Mouse (Mus musculus) skeletal muscle tissue, adult 2 months (tissue): ENCODE data around the gene Lrsam1.
A peak's percentile ranks its signal among the peaks of the same experiment; 100 is the strongest.

ENCODE experiments used
- DNase-seq: peaks from one replicate; pipeline ENCODE4 v3.0.0-alpha.2; 2012; ENCODE audit warnings: low read depth, low spot score

The Lrsam1 gene

DNA sequence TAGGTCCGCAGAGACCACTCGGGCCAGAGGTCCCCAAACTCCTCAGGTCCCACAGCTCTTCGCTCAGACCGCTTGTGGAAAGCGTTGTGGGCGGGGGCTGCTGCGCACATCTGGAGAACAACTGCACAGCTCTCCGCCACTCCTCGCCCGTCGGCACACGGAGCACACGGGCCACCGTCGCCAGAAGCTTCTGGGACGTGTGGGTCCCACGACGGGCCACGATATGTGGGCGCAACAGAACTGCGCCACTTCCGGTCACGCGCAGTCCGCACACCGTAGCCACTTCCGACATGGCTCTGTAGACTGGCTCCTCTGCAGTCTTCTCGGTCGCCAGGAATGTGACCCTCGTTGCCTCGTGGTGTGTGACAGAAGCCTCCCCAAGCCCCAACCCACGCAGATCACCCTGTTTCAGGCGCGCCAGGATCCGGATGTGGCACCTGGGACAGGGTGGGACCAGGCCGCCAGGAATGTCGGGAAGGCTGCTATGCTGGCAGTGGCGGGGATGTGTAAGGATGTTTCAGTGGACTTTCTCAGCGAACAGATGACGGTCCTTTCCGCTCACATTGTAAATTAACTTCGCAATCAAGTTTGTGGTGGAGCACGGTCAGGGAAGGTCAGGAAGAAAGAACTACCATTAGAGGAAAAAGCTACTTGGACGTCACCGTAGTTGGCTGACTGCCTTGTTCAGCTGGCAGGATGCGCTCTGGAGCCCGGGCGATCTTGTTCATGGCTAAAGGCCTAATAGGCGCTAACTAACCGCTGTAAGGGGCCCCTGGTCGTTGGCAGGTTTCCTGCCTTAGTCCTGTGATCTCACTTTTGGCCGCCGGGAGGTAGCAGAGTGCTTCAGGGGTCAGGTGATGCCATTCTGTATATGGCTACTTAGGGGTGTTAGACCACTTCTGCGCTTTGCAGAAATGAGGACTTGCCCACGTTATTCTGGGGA, 5.5 kb upstream of the Lrsam1 start:
- DNase-seq: peak; percentile 91

DNA sequence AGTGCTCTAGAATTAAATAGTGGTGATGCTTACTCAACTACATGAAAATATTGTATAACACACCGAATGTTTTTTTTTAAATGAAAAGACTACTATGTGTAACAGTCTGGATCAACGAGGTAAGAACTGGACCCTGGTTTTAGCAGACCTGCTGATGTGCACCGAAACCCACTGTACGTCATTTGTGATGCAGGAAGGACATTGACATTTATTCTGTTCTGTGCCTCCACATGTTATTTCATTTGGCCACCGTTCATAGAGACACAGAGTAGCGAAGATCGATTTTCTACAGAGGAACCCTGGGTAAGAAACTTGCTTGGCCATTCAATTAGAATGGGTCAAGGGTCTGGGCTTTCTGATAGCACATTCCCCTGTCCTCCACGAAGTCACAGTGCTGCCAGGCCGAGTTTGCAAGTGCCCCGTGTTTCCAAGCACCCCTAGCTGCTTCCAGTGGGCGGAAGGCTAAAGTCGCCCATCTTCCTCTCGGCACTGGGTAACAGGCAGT, 4.8 kb upstream of the Lrsam1 start:
- DNase-seq: no peak

DNA sequence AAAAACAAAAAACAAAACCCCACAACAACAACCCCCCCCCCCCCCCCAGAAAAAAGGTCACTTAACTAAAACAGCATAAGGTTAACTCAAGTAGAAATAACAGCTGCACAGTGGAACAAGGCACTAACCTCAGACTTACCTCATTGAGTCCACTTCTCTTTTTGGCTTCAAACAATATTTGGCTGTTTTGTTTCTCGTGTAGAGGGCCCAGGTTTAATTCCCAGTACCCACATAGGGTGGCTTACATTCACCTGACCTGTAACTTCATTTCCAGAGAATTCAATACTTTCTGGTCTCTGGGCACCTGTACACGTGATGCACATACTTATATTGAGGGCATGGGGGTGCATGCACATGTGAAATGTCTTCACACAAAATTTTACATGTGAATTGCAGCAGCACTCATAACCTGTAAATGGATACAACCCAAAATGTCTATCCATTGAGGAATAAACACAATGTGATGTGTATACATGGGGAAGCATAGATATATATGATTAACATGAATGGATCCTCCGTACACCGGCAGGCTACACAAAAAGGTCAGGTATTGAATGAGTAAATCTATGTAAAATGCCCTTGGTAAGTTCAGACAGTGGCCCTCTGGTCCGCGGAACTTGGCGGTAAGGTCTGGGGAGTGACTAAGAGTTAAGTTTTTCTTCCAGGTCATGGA, 4.2 kb upstream of the Lrsam1 start:
- no peak for DNase-seq

DNA sequence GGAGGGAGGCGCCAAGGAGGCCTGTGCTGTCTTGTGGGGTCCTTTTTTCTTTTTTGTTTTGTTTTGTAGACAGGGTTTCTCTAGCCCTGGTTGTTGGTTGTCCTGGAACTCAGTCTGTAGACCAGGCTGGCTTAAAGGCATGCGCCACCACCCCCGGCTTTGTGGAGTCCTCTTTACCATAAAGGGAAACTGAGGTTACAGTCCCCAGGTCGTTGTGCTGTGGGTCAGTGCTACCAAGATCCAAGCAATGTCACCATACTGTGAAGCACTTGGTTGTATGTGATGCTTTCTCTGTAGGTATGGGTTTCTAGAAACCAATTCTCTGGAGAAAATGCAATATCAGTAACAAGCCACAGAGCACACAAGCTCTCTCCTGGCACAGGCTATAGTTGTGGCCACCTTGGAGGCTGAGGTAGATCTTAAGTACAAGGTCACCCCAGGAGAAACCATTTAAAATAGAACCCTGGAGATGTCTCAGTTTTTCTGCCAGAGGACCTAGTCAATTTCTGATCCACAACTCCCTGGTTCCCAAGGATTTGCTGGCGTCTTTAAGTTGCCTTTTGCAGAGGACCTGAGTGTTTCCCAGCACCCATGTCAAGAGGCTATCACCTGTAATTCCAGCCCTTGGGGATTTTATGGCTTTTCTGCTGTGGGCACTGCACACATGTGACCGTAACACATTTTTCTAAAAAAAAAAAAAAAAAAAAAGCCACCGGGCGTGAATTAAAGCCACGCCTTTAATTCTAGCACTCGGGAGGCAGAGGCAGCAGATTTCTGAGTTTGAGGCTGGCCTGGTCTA, 3.4 kb upstream of the Lrsam1 start:
- no peak for DNase-seq

DNA sequence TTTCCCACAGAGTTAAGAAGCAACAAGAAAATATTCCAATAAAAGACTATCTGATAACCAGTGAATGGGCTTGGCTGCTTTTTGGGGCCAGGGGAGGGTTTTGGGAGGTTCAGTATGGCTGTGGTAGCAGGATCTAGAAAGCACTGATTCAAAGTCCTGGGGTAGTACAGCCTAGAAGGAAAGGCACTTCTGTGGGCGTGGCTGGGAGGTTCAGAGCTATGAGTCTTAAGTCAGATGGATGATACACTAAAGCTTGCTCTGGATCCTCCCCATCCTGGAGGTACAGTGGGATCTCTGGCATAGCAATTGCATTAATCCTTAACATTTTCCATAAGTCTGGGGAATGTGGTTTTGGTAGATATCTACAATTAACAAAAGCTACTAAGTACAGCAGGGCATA, 2.6 kb upstream of the Lrsam1 start:
- no peak for DNase-seq

DNA sequence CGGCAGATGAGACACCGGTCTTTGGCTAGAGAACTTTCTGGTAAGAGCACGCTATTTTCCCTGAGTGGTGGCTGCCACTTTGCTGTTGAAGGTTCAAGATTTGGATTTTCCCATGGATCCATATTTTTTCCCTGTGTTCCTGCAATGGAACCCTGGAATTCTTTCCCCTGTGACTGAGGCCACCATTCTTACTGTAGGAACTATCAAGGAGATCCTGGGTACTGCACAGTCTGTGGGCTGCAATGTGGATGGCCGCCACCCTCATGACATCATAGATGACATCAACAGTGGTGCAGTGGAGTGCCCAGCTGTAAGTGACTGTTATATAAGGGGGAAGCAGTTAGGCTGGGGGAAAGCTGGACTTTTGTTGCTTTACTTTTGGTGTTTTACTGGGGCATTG, 2.1 kb upstream of the Lrsam1 start:
- no peak for DNase-seq

DNA sequence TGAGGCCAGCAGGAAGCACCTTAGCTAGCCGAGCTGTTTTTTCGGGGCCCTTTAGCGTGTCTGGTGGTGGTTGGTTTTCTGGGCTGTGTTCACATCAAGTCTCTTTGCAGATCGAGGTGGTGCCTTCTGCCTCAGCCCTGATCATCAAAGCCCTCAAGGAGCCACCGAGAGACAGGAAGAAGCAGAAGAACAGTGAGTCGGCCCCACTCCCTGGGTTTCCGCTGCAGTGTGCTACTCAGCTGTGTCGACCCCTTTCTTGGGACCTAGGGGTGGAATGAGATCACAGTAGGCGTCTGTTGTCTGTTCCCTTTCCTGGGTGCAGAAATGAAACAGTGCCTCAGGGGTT, 1.4 kb upstream of the Lrsam1 start:
- no peak for DNase-seq

DNA sequence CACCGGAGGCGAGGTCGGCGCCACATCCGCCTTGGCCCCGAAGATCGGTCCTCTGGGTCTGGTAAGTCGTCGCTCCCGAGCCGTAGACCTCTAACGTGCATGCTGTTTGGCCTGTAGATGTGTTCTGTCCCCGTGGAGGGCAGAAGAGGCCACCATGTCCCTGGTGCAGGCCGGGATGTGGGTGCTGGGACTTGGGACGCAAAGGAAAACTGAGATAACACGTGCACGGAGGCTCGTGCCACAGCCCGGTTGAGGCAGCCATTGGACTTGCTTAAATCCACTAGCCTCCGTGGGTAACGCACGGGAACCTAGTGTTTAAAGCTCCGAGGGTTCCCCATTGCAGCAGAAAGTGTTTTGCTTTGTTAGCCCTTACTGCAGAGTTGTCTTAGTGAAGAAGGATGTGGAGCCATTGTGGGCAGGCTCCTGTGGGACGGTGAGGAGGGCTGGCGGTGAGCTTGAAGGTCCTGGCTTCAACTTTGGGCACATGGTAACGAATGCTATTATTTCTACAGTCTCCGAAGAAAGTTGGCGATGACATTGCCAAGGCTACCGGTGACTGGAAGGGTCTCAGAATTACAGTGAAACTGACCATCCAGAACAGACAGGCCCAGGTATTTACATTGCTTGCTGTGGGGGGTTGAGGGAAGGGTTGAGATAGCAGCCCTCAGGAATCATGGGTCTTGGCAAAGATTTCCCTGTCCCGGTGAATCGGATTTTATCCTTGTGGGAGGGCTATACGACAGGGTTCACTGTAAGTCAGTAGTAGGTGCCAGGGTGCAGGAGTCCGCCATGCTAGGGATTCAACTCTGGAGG, 854 bp upstream of the Lrsam1 start:
- DNase-seq: no peak

DNA sequence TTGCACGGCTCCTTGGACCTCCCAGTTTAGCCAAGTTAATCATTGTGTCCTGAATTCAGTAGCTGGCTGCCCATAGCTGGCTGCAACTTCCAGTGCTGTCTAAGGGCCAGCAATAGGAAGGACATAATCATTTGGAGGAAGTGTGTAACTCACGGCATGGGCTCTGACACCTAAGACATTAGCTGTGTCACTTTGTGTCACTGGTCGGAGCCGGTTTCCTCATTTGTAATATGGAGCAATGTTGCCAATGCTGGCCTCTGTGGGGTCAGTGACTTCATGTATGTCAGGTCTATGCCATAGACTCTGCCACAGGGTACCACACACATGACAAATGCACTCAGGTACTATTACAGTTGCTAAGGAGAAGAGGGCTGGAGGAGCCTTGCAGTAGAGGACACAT, 1.1 kb downstream of the Lrsam1 start:
- no peak for DNase-seq

DNA sequence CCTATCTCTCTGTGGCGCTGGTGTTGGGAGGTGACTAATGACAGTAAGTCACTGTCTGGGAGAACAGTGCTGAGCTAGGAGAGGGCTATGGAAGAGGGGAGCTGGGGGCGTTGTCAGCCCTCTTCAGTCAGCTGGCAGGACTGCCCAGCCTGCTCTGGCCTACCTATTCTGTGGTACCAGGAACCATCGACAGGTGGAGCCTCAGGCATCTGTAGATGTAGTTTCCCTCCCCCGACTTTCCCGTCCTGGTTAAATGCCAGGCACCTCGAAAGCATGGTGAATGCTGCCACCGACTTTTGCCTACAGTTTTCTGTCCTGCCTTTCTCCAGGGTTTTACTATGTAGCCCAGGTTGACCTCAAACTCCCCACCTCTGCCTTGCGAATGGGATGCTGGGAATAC, 4.1 kb downstream of the Lrsam1 start:
- DNase-seq: no peak

DNA sequence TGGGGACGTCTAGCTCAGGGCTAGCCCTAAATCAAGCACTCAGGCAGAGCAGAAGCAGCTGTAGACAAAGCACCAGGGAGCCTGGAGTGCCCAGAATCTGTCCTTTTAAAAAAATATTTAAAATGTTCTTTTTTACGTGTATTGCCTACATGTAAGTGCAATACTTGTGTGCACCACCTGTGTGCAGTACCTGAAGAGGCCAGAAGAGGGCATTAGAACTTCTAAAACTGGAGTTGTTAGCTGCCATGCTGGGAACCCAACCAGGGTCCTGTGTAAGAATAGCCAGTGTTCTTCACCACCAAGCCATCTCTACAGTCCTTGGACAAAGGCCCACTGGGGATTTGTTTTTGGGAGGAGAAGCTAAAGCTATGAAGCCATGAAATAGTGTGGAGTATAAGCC, 6.8 kb downstream of the Lrsam1 start:
- no peak for DNase-seq

DNA sequence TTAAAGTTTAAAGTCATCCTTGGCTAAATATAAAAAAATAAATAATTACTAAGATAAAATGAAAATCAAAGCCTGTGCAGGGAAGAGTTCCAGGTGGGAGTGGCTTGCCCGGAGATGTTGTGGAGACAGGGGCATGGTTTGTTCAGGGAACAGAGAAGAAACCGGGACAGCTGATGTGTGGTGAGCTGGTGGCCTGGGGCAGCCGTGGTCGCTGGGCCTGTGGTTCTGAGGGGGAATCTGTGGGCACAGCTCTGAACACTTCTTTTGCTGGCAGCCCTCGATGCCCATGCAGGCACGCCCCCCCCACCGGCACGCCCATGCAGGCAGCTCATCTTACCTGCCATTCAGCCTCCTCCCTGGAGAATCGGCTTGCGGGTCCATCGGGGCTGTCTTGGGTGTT, 14.0 kb downstream of the Lrsam1 start:
- DNase-seq: no peak

DNA sequence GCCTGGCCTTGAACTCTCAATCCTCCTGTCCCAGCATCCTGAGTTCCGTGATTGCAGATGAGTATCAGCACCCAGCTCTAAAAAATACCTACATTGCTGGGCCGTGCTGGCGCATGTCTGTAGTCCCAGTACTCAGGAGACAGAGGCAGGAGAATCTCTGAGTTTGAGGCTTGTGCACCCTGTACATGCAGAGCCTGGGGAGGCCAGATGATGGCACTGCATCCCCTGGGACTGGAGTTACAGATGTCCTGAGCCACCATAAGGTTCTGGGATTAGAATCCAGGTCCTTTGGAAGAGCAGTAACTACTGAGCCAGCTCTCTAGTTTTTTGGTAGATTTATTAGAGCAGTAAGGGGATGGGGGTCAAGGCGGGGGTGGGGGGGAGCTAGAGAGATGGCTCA, 20.9 kb downstream of the Lrsam1 start:
- DNase-seq: no peak

DNA sequence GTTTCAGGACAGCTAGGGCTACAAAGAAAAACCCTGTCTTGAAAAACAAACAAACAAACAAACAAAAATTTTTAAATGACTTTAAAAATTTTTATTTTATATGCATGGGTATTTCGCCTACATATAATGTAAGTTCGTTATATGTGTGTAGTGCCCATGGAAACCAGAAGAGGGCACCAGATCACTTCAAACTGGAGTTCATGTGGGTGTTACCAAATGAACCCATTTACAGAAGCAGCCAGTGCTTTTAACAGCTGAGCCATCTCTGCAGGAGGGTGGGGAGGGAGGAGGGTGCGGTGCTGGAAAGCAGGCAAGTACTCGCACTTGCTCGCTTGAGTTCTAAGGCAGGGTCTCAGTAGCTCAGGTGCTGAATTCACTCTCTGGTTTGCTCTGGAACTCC, 22.0 kb downstream of the Lrsam1 start:
- peak; percentile 34 for DNase-seq

DNA sequence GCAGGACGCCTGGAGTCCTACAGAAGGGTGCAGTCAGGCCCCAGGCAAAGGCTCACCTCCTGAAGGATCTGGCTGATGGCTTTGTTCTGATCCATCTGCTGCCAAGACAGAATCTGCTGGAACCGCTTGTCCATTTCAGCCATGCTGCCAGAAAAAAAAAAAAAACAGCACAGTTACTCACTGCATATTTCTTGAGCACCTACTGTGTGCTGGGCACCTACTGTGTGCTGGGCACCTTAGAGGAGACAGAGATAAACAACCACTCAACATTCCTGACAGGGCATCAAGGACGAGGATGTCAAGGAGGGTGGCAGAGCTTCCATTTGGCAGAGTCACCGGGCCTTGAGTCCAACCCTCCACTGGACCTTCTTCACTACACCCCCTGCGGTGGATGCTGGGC, 22.7 kb downstream of the Lrsam1 start:
- DNase-seq: no peak

DNA sequence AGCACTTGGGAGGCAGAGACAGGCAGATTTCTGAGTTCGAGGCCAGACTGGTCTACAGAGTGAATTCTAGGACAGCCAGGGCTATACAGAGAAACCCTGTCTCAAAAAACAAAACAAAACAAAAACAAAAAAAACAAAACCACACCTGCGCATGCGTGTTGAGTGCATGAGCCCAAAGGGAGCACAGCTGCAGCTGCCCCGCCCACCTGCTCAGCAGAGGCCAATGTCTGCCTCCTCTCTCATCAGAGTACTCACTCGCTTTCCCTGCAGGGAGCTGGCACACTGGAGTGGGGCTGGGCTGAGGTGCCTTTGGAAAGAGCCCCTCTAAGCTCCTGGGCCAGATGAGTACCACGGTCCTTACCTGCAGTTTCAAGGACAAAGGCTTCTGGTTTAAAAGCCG, 29.7 kb downstream of the Lrsam1 start:
- DNase-seq: no peak

DNA sequence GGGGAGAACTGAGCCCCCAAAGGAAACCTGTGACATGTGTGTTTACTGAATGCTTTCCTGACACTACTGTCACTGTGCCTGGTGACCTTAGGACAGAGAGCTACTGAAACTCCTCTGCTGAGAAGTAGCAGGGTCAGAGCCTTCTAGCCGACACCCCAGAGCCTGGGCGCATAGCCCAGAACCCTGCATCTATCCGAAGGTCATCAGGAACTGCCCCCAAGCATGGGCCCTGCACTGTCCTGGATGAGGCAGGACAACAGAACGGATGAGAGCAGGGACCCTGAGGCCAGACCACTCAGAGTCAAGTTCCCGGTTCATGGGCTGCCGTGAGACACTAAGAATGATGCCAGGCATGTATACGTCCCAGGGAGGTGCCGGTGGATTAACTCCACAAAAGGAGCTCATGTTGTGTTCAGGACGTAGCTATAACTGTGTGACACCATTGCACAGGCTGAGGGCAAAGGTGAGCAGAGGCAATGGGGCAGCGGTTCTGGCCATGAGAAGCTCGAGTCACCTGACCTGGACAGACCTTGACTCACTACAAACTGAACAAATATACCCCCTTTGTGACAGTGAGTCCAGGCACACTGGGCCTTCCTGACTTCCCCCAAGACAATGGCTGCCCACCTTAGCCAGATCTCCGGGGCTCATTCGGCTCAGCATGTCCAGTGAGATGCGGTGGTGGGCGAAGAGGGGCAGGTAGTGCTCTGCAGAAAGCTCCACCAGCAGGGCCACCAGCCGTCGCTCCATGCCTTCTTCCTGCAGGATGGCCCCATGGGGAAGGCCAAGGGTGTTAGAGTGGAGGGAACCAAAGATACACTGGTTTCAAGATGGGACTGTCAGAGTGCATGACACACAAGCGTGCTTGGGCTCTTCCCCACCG, 32.2 kb downstream of the Lrsam1 start:
- no peak for DNase-seq

DNA sequence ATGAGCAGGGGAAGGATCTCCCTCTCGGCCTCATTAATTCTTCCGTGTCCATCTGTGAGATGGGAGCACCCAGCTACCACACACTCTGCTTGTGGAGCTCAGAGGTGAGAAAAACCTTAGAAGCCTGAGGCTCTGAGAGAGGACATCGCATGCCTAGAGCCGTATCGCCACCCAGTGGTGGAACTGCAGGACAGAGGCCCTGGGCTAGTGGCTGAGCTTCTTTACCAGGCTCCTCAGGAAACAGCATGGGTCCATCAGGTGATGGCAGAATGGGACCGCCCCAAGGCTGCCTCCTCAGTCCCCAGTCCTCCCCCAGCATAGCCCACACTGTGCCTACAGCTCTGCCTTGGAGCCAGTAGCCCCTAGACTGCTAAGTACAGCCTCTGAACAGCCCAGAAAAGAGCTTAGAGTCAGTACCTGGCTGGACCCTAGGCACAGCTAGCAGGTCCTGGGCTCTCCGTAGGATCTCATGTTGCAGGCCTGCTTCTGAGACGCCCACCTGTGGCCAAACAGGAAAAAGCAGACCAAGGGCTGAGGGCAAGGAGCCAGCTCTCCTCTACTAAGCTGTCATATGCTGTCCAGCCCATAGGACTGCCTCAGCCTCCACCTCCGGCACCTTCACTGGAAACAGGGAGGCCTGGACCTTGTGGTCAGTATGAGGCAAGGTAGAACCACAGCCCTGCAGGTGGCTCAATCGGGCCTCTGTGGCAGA, 33.0 kb downstream of the Lrsam1 start:
- peak; percentile 49 for DNase-seq

DNA sequence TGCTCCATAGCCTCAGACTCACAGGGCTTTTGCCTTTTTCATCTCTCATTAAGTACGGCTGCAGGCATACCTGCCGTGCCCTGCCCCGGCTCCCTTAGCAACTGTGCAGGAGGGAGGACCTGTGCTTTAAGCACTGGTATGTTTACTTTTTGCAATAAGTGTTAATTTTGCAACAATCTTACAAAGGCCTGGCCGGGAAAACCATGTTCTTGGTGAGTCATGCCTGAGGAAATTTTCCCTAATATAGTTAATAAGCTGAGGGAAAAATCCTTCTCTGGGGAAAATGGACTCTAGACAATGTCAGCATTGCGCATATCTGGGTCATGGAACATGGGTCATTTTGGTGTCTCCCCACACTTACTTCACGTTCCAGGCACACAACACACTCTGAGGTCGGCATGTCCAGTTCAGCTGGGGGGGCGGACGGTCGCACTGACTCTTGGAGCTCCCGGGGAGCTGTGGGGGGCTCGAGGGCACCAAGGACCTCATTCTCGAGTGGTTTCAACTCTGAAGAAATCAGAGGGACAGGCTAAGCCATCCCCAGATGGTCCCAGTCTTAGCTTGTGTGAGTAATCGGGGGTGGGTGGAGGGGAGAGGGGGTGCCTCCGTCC, 33.7 kb downstream of the Lrsam1 start:
- DNase-seq: no peak
